Mouse (Mus musculus): ENCODE measurements around the gene Plcl2.

DNA sequence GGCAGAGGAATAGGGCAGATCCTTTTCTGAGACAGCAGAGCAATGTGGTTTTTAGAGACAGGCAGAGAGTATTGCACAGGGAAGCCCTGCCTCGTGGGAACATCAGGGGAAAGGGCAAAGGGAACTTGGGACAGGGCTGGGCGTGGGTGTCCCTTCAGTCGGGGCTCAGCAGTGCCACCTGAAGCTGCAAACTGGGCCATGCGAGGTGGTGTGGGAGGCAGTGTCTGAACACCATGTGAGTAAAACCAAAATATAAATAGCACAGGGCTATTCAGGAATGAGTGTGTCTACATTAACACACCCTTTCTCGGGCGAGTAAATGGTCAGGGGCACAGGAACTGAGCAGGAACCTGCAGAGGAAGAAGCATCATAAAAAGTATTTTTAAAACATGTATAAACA is 134.2 kb downstream of the Plcl2 start:
- TF ChIP-seq CTCF (IDR thresholded peaks at IDR 0.05; ENCODE audit: extremely low read depth, insufficient read length, insufficient replicate concordance, low read depth, low read length) (no peak), POLR2A (IDR thresholded peaks at IDR 0.05; ENCODE audit: low read depth, low read length) (no peak)

All from small intestine, adult 2 months (tissue).